Mouse (Mus musculus): Measurements from ENCODE around the gene Parm1. TPM values are rescaled to one million over a fixed set of nuclear protein-coding genes. Genes with fewer than 3 reads are reported as not detected.

Gene Parm1
- polyA plus RNA-seq, 1 experiment: 6.5 TPM

DNA sequence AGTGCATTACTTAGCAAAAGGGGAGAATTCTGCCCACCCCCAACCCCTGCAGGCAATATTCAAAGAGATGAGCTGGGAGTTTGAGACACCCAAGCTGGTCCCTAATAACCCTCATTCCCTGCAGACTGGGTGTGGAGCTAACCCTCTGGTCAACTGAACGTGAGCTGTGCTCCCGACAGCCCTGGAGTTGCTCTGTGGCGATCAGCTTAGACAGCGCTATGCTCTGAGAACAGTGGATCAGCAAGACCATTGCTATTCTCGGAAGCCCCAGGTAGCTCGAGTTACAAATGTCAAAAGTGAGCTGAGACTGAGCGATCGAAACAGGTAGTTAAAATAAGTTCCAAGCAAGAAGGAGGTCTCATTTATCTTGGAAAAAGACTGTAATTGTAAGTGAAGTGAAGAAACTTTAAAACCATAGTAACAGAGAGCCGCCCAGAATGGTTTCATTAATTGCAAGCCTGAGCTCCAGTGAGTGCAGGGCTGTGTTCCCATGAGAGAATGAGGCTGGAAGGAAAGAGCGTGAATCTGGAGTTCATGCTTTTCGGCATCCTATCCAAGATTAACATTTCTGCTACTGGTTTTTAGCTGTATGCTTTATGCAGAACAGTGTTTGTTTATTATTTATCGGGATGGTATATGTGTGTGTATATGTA lies 86.5 kb downstream of the Parm1 start:
- WGBS: 71% methylated on average over 12 of the region's 12 CpGs
- no peak for TF ChIP-seq CTCF (IDR thresholded peaks at IDR 0.05; ENCODE audit: insufficient read depth, low read length)
- TF ChIP-seq POLR2A (IDR thresholded peaks at IDR 0.05; ENCODE audit: borderline replicate concordance, extremely low read depth, low read depth, low read length): no peak
- no peak overlapping the region for H3K4me3 ChIP-seq (replicated peaks; ENCODE audit: extremely low read depth, low read depth, low read length)
- no peak for DNase-seq
- H3K4me1 ChIP-seq (ENCODE audit: control insufficient read depth, insufficient read depth, low read length): no peaks in the 10 kb centered on the region

DNA sequence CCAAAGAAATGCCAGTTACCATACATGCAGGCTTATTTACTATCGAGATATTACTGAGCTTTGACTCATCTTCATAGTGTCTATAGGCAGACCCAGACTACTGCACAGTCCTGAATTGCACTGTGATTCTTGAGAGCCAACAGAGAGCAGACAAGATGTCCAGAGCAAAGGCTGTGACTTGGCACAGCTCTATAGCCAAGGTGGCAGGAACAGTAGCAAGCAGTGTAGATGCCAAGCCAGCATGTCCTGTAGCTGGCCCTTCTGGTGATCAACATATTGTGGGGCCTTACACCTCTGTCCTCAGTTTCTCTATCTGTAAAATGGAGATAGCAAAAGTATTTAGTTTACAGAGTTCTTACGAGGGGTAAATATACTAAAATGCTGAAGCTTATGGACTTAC lies 89.8 kb downstream of the Parm1 start:
- 86% methylated on average over 2 of the region's 2 CpGs for WGBS
- no peak for DNase-seq
- no peak for TF ChIP-seq CTCF (IDR thresholded peaks at IDR 0.05; ENCODE audit: insufficient read depth, low read length)
- no peak for TF ChIP-seq POLR2A (IDR thresholded peaks at IDR 0.05; ENCODE audit: borderline replicate concordance, extremely low read depth, low read depth, low read length)
- Histone ChIP-seq H3K4me3 (replicated peaks; ENCODE audit: extremely low read depth, low read depth, low read length) (no peak overlapping the region), H3K4me1 (ENCODE audit: control insufficient read depth, insufficient read depth, low read length) (no peaks in the 10 kb centered on the region)

DNA sequence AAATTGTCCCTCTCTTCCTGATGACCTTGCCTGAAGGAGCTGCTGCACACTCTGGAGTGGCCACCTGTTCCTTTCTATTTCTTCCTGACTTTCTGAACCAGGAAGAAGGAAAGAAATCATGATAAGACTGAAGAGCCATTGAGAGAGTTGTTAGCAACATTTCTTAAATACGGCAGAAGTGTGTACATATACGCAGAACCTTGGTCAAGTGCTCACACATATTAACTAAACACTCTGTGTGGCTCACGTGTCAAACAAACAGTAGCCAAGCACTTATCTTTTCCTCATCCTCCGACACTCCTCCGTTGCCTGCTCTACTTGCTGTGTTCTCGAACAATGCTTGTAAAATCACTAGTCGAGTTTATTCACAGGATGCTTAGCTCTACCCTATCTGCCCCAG lies 90.4 kb downstream of the Parm1 start:
- TF ChIP-seq POLR2A (IDR thresholded peaks at IDR 0.05; ENCODE audit: borderline replicate concordance, extremely low read depth, low read depth, low read length) (no peak), CTCF (IDR thresholded peaks at IDR 0.05; ENCODE audit: insufficient read depth, low read length) (no peak)
- peak; percentile 14 for DNase-seq
- H3K4me1 ChIP-seq (ENCODE audit: control insufficient read depth, insufficient read depth, low read length): no peaks in the 10 kb centered on the region
- H3K4me3 ChIP-seq (replicated peaks; ENCODE audit: extremely low read depth, low read depth, low read length): no peak overlapping the region
- WGBS: 55% methylated on average over 7 of the region's 7 CpGs

DNA sequence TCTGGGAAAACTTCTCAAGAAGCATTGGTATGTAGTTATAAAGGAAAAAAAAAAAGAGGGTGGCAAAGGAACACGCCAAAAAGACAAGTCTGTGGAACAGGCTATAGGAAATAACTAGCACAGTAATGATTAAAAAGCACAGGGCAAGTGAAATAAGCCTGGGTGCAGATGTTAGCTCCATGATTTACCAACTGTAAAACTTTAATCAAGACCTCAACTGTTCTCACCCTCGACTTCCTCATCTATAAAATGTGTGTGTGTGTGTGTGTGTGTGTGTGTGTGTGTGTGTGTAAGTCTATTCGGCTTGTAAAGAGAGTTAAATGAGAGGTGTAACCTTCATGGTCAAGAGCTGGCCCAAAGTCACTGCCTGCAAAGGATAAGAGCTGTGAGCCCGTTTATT lies 91.6 kb downstream of the Parm1 start:
- TF ChIP-seq POLR2A (IDR thresholded peaks at IDR 0.05; ENCODE audit: borderline replicate concordance, extremely low read depth, low read depth, low read length): no peak
- no peak for TF ChIP-seq CTCF (IDR thresholded peaks at IDR 0.05; ENCODE audit: insufficient read depth, low read length)
- WGBS: 64% methylated on average over 4 of the region's 4 CpGs
- no peaks in the 10 kb centered on the region for H3K4me1 ChIP-seq (ENCODE audit: control insufficient read depth, insufficient read depth, low read length)
- no peak overlapping the region for H3K4me3 ChIP-seq (replicated peaks; ENCODE audit: extremely low read depth, low read depth, low read length)
- no peak for DNase-seq

DNA sequence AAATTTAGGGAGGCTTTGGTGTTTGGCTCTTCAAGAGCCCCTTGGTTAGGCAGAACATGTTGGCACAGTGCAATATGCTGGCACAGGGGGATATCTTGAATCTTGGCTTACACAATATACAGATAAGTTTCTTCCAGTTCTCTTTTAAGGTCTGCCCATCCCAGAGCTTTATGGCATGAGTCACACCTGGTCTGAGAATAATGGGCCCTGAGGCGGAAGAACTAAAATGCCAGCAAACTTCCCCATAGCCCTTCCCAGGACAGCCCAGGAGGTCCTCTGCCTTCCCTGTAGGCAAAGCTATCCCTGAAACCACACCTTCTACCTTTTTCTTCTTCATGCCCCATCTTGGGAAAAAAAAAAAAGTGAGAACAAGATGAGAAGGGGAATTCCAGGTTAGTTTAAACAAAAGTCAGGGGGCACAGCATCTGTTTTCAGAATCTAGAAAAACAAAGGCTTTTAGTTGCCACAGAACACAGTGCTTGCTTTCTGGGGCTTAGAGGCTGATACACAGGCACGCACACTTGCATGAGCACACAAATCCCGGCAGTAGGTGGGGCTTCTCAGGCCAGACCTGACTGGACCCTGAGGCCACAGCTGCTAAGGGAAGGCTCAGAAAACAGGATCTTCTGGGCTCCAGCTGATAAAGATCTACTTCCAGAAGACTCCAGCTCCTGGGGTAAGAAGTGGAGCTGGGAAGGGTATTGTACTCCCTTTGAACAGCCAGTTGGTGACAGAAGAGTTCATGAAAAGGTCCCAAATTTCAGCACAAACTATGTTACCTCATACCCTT lies 92.3 kb downstream of the Parm1 start:
- Histone ChIP-seq H3K4me1 (ENCODE audit: control insufficient read depth, insufficient read depth, low read length) (no peaks in the 10 kb centered on the region), H3K4me3 (replicated peaks; ENCODE audit: extremely low read depth, low read depth, low read length) (no peak overlapping the region)
- WGBS: 50% methylated on average over 3 of the region's 3 CpGs
- TF ChIP-seq CTCF (IDR thresholded peaks at IDR 0.05; ENCODE audit: insufficient read depth, low read length): no peak
- TF ChIP-seq POLR2A (IDR thresholded peaks at IDR 0.05; ENCODE audit: borderline replicate concordance, extremely low read depth, low read depth, low read length): no peak
- no peak for DNase-seq

DNA sequence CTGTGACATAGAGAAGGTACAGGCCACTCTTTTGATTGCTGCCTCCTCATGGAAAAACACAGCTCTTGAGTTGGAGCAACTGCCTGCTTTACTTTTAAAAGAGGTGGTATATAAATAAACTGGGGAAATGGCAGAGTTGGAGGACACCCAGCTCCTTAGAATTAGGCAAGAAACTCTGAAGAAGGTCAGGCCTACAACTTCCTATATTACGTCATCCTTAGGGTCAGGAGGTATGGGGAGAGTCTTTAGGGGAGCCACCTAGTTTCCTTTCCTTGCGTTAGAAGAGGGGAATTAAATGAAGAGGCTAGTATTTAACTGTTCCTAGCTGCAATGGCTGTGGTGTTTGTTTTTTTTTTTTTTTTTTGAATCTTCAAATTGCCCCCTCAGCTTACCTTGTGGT lies 93.1 kb downstream of the Parm1 start:
- TF ChIP-seq POLR2A (IDR thresholded peaks at IDR 0.05; ENCODE audit: borderline replicate concordance, extremely low read depth, low read depth, low read length): no peak
- whole genome bisulfite sequencing: 61% methylated on average over 2 of the region's 2 CpGs
- DNase-seq: no peak
- no peaks in the 10 kb centered on the region for H3K4me1 ChIP-seq (ENCODE audit: control insufficient read depth, insufficient read depth, low read length)
- H3K4me3 ChIP-seq (replicated peaks; ENCODE audit: extremely low read depth, low read depth, low read length): no peak overlapping the region

DNA sequence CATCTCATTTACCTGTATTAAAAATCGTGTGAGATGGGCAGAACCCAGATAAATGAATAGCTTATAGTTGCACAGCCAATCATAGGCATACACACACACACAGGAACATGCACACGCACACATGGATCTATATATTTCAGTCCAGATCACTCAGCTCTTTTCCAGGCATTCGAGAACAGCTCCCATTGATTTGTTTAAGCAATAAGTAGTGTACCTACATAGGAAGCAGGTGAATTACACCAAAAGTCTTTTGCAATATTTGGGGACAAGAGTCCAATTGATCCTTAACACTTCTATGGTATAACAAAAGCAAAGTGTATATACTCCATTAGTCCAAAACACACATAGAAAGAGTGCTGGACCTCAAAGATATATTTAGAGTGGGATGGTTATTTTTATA lies 94.2 kb downstream of the Parm1 start:
- H3K4me3 ChIP-seq (replicated peaks; ENCODE audit: extremely low read depth, low read depth, low read length): no peak overlapping the region
- DNase-seq: no peak
- WGBS: 77% methylated on average over 3 of the region's 3 CpGs
- no peaks in the 10 kb centered on the region for H3K4me1 ChIP-seq (ENCODE audit: control insufficient read depth, insufficient read depth, low read length)
- TF ChIP-seq POLR2A (IDR thresholded peaks at IDR 0.05; ENCODE audit: borderline replicate concordance, extremely low read depth, low read depth, low read length) (no peak), CTCF (IDR thresholded peaks at IDR 0.05; ENCODE audit: insufficient read depth, low read length) (no peak)

DNA sequence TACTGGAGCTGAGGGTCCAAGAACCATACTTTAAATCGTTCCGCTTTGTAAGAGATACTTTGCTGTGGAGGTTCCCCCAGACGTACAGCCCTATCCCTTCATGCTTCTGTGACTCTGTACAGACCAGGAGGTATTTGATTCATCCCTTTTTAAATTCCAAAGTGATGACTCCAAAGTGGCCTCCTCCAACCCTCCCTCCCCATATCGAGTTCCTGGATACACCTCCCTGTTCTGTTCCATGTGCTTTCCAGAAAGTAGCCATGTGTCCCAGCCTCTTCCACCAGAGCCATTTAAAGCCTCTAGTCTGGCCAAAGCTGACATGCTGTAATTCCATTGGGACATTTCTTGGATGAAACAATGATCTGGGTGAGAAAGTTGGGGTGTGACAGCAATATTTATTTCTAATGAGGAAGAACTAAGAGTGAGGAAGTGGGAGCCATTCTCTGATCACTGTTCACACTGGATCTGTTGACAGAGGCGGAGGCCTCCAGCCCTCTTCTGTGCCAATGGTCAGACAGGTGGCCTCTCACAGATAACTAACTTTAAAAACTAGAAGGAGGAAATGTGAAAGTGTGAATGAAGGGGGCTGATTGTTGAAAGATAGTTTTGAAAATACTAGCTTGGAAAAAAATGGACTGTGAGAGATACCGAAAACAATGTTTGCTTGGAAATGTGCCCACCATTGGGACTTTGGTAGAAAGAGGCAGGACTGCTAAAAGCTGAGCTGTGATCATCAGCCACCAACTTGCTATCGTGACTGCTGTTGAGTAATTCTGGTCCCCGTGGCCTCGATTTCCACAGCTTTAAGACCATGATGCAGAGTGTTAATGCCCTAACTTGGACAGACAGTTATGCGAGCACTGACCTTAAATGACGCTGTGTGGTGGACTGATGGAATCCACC lies 100.2 kb downstream of the Parm1 start:
- WGBS: 73% methylated on average over 11 of the region's 11 CpGs
- DNase-seq: no peak
- H3K4me3 ChIP-seq (replicated peaks; ENCODE audit: extremely low read depth, low read depth, low read length): no peak overlapping the region
- no peaks in the 10 kb centered on the region for H3K4me1 ChIP-seq (ENCODE audit: control insufficient read depth, insufficient read depth, low read length)
- TF ChIP-seq CTCF (IDR thresholded peaks at IDR 0.05; ENCODE audit: insufficient read depth, low read length) (no peak), POLR2A (IDR thresholded peaks at IDR 0.05; ENCODE audit: borderline replicate concordance, extremely low read depth, low read depth, low read length) (no peak)

DNA sequence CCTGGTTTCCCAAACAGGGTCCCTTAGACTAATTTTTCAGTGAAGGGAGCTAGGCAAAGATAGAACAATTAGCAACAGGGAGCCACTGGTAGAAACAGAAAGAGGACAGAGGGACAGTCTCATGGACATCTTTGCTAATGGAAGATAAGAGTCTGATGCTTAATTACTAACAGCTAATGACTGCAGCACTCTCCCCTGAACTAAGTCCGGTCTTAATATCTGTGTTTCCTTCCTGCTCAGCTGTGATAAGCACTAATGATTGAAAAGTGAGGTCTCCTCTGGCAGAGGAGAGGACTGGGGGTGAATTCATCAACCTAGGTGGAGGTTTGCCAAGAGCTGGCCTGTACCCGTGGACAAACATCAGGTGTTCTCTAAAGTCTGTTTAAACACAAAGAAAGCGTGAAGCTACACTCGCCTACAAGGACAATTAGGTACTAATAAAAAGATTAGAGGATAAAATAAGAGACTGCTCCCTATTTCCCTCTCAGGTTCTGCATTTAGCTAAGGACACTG lies 101.3 kb downstream of the Parm1 start:
- Histone ChIP-seq H3K4me3 (replicated peaks; ENCODE audit: extremely low read depth, low read depth, low read length) (no peak overlapping the region), H3K4me1 (ENCODE audit: control insufficient read depth, insufficient read depth, low read length) (no peaks in the 10 kb centered on the region)
- TF ChIP-seq POLR2A (IDR thresholded peaks at IDR 0.05; ENCODE audit: borderline replicate concordance, extremely low read depth, low read depth, low read length) (no peak), CTCF (IDR thresholded peaks at IDR 0.05; ENCODE audit: insufficient read depth, low read length) (no peak)
- 60% methylated on average over 4 of the region's 4 CpGs for WGBS
- DNase-seq: no peak
